Mouse (Mus musculus) bone marrow, adult 2 months (tissue): ENCODE data around the gene Dzip1. TPM values are rescaled to one million over a fixed set of nuclear protein-coding genes. Genes with fewer than 3 reads are reported as not detected.

Experiments
- H3K27ac ChIP-seq: fragments of 200-500 bp; 2 replicates; pipeline ENCODE4 v1.5.1; 2012; ENCODE audit warnings: low read depth, mild to moderate bottlenecking, control low read depth, inconsistent platforms, low read length; ENCODE audit not compliant: control insufficient read depth, poor library complexity, insufficient read depth
- H3K4me1 ChIP-seq: fragments of 200-500 bp; 2 replicates; pipeline ENCODE4 v1.6.1; 2011; ENCODE audit warnings: low read length; ENCODE audit not compliant: control insufficient read depth, insufficient read depth
- H3K4me3 ChIP-seq: fragments of 200-500 bp; replicated peaks from 2 replicates; pipeline ENCODE3; 2011; ENCODE audit warnings: mild to moderate bottlenecking, low read depth, low read length, control low read depth; ENCODE audit not compliant: control insufficient read depth
- CTCF ChIP-seq: fragments of 200-500 bp; IDR thresholded peaks from 2 replicates; pipeline ENCODE4 v1.5.1; 2011; ENCODE audit warnings: low read length, control low read depth; ENCODE audit not compliant: control insufficient read depth, insufficient read depth
- POLR2A ChIP-seq: fragments of 200-500 bp; IDR thresholded peaks from 2 replicates; pipeline ENCODE4 v1.6.1; 2011; ENCODE audit warnings: low read depth, mild to moderate bottlenecking, control low read depth, low read length, borderline replicate concordance; ENCODE audit not compliant: control insufficient read depth
- WGBS: fragments of 180-500 bp; shearing (Covaris S2); methylation state at CpG from one replicate; pipeline ENCODE4 v1.1.7; 2018; 5-methylcytosine and 5-hydroxymethylcytosine counted together
- polyA plus RNA-seq: library from polyadenylated mRNA; stranded (reverse); fragments of >200 nt; gene quantifications from 2 replicates; pipeline ENCODE4 v1.2.4, GENCODE M21; 2011; ENCODE audit warnings: low replicate concordance; ENCODE audit not compliant: missing spikeins, insufficient read depth, insufficient read length

The Dzip1 gene
- polyA plus RNA-seq, 1 experiment = 5.3 TPM

DNA sequence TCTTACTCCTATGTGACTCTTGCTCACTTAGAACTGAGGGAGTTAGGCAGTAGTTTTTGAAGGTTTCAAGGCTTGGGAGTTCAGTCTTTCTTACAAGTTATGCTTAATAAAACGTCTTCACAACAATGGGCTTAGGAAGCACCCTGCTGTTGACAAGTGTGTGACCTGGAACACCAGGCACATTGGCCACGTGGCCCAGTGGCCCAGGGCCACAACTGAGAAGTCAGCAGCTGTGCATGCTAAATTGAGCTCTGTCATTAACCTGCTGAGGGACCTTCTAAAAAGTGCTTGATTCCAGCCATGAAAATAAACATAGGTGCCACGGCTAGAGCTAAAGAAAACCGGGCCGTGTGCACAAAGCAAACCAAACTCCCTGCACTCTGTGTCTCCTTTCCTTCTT is 85.8 kb downstream of the Dzip1 start:
- Histone ChIP-seq H3K27ac (no peak overlapping the region), H3K4me1 (no peaks in the 10 kb centered on the region; the same call in none of the 2 replicates), H3K4me3 (no peak overlapping the region)
- WGBS = 82% methylated on average over 5 of the region's 5 CpGs
- no peak for TF ChIP-seq POLR2A
- TF ChIP-seq CTCF = no peak

DNA sequence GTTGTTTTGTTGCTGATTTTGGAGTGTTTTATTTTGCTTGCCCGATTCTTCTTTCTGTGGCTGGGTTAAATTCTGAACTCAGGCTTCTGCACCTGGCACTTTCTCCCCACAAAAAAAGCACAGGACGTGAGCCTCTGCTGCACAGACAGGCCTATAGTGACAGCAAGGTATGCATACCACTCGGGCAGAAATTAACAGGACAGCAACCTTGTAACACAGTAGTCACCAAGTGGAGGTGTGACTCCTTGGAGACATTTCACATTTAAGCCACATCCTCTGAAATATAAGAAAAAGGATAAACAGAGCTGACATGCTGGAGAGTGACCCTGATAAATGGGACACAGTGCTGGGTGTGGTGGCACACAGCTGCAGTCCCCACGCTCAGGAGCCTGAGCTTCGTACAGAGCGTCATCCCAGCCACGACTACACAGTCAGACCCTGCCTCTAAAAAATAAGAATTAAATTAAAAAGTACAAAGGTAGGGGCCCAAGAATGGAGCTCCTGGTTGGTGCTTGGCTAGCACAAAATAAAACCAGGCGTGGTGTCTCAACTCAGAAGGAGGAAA is 86.6 kb downstream of the Dzip1 start:
- Histone ChIP-seq H3K27ac (no peak overlapping the region), H3K4me1 (no peaks in the 10 kb centered on the region; the same call in none of the 2 replicates), H3K4me3 (no peak overlapping the region)
- no peak for TF ChIP-seq POLR2A
- TF ChIP-seq CTCF = no peak
- 79% methylated on average over 8 of the region's 8 CpGs for WGBS

- H3K27ac ChIP-seq = no peak overlapping the region
- WGBS = 54% methylated on average over 7 of the region's 7 CpGs
- no peak overlapping the region for H3K4me3 ChIP-seq
- no peaks in the 10 kb centered on the region; the same call in none of the 2 replicates for H3K4me1 ChIP-seq
- no peak for TF ChIP-seq POLR2A
- TF ChIP-seq CTCF = no peak
Observed at GRCm38 (mm10) chr14:118836754-118837153, 88.5 kb downstream of the Dzip1 start.

GRCm38 (mm10) chr14:118836145-118836544 is 89.1 kb downstream of the Dzip1 start:
- 87% methylated on average over 11 of the region's 11 CpGs for WGBS
- H3K27ac ChIP-seq = no peak overlapping the region
- no peak overlapping the region for H3K4me3 ChIP-seq
- no peaks in the 10 kb centered on the region; the same call in 1 of the 2 replicates for H3K4me1 ChIP-seq
- TF ChIP-seq POLR2A (no peak), CTCF (no peak)

GRCm38 (mm10) chr14:118834313-118834712 is 90.9 kb downstream of the Dzip1 start:
- TF ChIP-seq CTCF = no peak
- TF ChIP-seq POLR2A = no peak
- 3% methylated on average over 7 of the region's 7 CpGs for WGBS
- H3K4me1 ChIP-seq = no peaks in the 10 kb centered on the region
- peak overlapping the region; percentile 64 for H3K27ac ChIP-seq
- no peak overlapping the region for H3K4me3 ChIP-seq

DNA sequence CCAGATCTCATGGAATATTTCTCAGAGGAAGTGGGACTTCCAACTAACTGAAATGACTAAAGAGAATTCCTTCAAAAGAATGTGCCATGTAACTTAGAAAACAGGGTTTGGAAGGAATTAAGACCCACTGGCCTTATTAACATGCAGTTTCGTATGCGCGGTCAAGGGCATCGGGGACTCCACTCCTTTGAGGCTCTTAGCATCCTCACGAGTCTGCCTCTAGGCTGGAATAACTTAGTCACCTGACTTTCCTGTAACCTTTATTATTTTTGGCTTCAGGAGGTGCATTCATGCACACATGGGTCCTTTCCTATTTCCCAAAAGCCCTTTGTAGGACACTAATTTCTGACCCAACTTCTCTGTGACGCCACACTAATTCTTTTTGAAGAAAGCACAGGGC is 92.0 kb downstream of the Dzip1 start:
- WGBS = 95% methylated on average over 6 of the region's 6 CpGs
- H3K4me3 ChIP-seq = no peak overlapping the region
- no peaks in the 10 kb centered on the region for H3K4me1 ChIP-seq
- H3K27ac ChIP-seq = no peak overlapping the region
- no peak for TF ChIP-seq CTCF
- TF ChIP-seq POLR2A = no peak

DNA sequence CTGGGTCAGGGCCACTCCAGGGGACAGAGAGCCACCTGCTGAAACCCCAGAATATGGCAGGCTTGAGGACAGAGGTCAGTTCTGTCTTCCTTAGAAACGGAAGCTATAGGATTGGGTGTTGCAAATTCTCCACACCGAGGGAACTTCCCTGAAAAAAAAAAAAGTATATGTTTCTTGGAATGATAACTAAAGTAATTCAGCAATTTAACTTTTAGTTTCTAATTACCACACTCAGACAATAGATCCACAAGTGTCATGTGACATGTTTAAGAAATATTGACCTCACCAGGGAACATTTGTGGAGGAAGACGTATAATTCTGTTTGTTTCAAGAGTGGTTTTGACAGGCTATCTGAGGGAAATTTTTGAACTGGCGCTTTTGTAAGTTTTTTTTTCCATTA is 93.7 kb downstream of the Dzip1 start:
- WGBS = 65% methylated on average over 4 of the region's 4 CpGs
- no peaks in the 10 kb centered on the region for H3K4me1 ChIP-seq
- TF ChIP-seq POLR2A (no peak), CTCF (no peak)

DNA sequence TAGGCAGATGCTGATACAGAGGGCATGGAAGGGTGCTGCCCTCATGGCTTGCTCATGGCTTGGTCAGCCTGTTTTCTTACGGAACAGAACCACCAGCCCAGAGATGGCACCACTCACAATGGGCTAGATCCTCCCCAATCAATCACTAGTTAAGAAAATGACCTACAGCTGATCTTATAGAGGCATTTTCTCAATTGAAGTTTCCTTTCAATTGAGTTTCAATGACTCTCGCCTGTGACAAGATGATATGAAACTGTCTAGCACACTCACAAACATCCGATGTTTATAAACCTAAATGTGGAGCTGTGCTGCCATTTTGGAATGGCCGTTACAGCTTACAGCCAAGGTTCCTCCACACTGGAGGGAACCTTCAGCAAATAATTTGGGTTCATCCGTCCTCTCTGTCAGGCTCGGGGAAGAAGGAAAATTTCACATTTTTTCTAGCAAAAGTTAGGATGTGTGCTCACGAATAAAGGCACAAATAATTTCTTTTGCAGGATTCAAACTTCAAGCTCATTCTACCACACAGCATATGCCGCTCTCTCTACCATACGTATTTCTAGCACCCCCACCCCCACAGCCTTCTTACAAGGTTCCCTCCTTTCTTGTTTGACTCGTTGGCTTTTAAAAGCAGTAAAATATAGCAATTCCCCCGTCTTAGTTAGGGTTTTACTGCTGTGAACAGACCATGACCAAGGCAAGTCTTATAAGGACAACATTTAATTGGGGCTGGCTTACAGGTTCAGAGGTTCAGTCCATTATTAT is 95.7 kb downstream of the Dzip1 start:
- Histone ChIP-seq H3K4me1 (no peaks in the 10 kb centered on the region), H3K4me3 (no peak overlapping the region), H3K27ac (no peak overlapping the region)
- no peak for TF ChIP-seq CTCF
- no peak for TF ChIP-seq POLR2A
- 82% methylated on average over 11 of the region's 11 CpGs for WGBS

More for the DNA sequence above, 93.7 kb downstream of the Dzip1 start:
- H3K4me3 ChIP-seq = no peak overlapping the region
- H3K27ac ChIP-seq = no peak overlapping the region
